Comparison of ENCODE assay signal across 10 mouse cellular contexts in the genomic region with DNA sequence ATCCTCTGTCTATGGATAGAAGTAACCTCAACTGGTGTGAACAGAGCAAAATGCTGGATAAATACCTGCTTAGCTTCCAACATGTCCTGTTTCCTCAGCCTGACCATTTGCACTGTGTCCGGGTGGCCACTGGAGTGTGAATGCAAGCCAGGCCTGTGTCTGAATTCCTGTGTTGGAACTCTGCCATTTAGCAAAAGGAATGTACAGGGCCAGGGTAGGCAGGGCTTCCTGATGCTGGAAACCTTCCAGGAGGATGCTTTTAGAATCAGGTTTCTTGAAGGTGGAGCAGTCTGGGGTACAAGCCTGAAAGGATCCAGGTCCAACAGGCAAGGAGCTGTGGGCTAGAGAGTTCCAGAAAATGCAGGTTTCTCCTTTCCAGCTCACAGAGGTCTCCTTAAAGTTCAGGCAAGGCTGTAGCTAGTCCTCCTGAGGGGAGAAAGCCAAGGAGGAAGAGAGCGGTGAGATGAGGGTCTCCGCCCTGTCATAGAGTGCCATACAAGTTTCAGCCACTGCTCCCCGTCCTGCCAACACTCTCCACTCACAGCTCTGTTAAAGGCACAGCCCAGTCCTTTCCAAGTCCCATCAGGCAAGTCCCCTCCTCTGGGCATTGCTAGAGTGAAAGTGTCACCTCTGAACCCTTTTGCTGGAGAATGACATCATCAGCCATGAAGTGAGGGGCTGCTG. TPM values are rescaled to one million over a fixed set of nuclear protein-coding genes. Genes with fewer than 3 reads are reported as not detected.
DNase-seq lines count a peak whose midpoint lies in the region; ATAC-seq lines count a peak whose summit lies in the region.
"Had no signal": no experiment of that assay in that cellular context is flagged by ENCODE, and none has a peak within 500 bp of the region (broad histone marks: within the 10 kb centered on the region; RNA-seq: fewer than 3 reads in every experiment).

No protein-coding gene starts in this region.

- no peaks in the 10 kb centered on the region for H3K9me3 ChIP-seq in kidney, embryonic 15.5 days (replicated peaks)
- H3K9me3 ChIP-seq: forebrain, embryonic 13.5 days had no signal

- H3K9ac ChIP-seq in kidney, embryonic 15.5 days = no peak overlapping the region
- H3K9ac ChIP-seq: forebrain, embryonic 13.5 days had no signal

- no peaks in the 10 kb centered on the region for H3K27me3 ChIP-seq in kidney, embryonic 15.5 days
- H3K27me3 ChIP-seq: forebrain, embryonic 13.5 days had no signal

- ATAC-seq in cerebellum, adult (ENCODE audit: insufficient number of reproducible peaks, low FRiP score, low TSS enrichment) = peak; percentile 60; the same call in 1 of the 2 replicates
- peak; percentile 81 for ATAC-seq in kidney, embryonic 15.5 days (replicated peaks; ENCODE audit: low FRiP score)
- ATAC-seq in monocyte, adult 5-6 weeks (replicated peaks; ENCODE audit: insufficient number of reproducible peaks, low FRiP score, low TSS enrichment, poor library complexity, severe bottlenecking) = no peak
- ATAC-seq: activated CD4-positive, CD25-positive, alpha-beta regulatory T cell, adult 4 months; forebrain, embryonic 13.5 days had no signal

- WGBS in kidney, embryonic 15.5 days = 56% methylated on average over 4 of the region's 4 CpGs

- H3K36me3 ChIP-seq in kidney, embryonic 15.5 days = no peaks in the 10 kb centered on the region

- DNase-seq in cerebellum, postnatal 4 days (ENCODE audit: low spot score in 2 of 2) = no peak
- DNase-seq in adipocyte (ENCODE audit: low spot score) = peak; percentile 29
- peak; percentile 40 for DNase-seq in heart, adult 8-10 months (ENCODE audit: low spot score)
- no peak for DNase-seq in left cerebral cortex, postnatal 10 days (ENCODE audit: extremely low spot score in 1 of 2, low spot score in 2 of 2)
- DNase-seq in thymus, postnatal 25 days = no peak

- peaks cover 15% of the 10 kb centered on the region for H3K4me1 ChIP-seq in kidney, embryonic 15.5 days

- H3K4me3 ChIP-seq in kidney, embryonic 15.5 days (replicated peaks) = no peak overlapping the region
- H3K4me3 ChIP-seq: forebrain, embryonic 13.5 days had no signal

- intact Hi-C loops in left cerebral cortex, postnatal 10 days (cut with DNase I) = no loop called here

- H3K4me2 ChIP-seq in kidney, embryonic 15.5 days = no peak overlapping the region
- H3K4me2 ChIP-seq: forebrain, embryonic 13.5 days had no signal

- H3K27ac ChIP-seq in kidney, embryonic 15.5 days = peak overlapping the region; percentile 70
- H3K27ac ChIP-seq: forebrain, embryonic 13.5 days had no signal

RNA-seq across cellular contexts. Expression of a gene that starts 10.4 kb away (rescaled TPM):
- 1 to 10 TPM in 1 of 4 experiments, under 1 TPM in 3; 0.69 to 1.5 (median 0.77) TPM for total RNA-seq in heart, adult 8-10 months (2022)
- polyA plus RNA-seq in kidney, embryonic 15.5 days (2015; fragmentation: Nextera tagmentation; extraction: Ambion mirVana) = 1.3 TPM in 2 replicates
- total RNA-seq in monocyte, adult 5-6 weeks (2017) = 1.7 to 14.7 TPM in 2 of 3 replicates, not detected in the other
- under 1 TPM; 0.91 to 0.94 TPM for total RNA-seq in left cerebral cortex, postnatal 10 days (2021)

RNA-seq across cellular contexts. Expression of a gene that starts 20.7 kb away (rescaled TPM):
- total RNA-seq in heart, adult 8-10 months (2022) = 1 to 10 TPM; 7.1 to 9.4 (median 8.0) TPM
- 19.4 and 19.5 TPM in 2 replicates for polyA plus RNA-seq in kidney, embryonic 15.5 days (2015; fragmentation: Nextera tagmentation; extraction: Ambion mirVana)
- 6.2 to 8.5 TPM (median 6.2 TPM) in 3 replicates for total RNA-seq in monocyte, adult 5-6 weeks (2017)
- 10 to 100 TPM in 1 of 2 experiments, 1 to 10 TPM in 1; 9.8 to 11.6 TPM for total RNA-seq in left cerebral cortex, postnatal 10 days (2021)

RNA-seq across cellular contexts. Expression of a gene that starts 22.4 kb away (rescaled TPM):
- under 1 TPM; 0.27 to 0.95 (median 0.67) TPM for total RNA-seq in heart, adult 8-10 months (2022)
- polyA plus RNA-seq in kidney, embryonic 15.5 days (2015; fragmentation: Nextera tagmentation; extraction: Ambion mirVana) = 8.9 and 9.0 TPM in 2 replicates
- 9.4 to 30.7 TPM (median 11.2 TPM) in 3 replicates for total RNA-seq in monocyte, adult 5-6 weeks (2017)
- 100 to 1,000 TPM; 112 to 132 TPM for total RNA-seq in left cerebral cortex, postnatal 10 days (2021)
- polyA plus RNA-seq: activated CD4-positive, CD25-positive, alpha-beta regulatory T cell, adult 4 months had no signal

RNA-seq across cellular contexts. Expression of a gene that starts 43.7 kb away (rescaled TPM):
- total RNA-seq in heart, adult 8-10 months (2022) = 10 to 100 TPM; 69.2 to 77.6 (median 75.9) TPM
- polyA plus RNA-seq in kidney, embryonic 15.5 days (2015; fragmentation: Nextera tagmentation; extraction: Ambion mirVana) = 28.4 and 28.7 TPM in 2 replicates
- 43.1 to 48.6 TPM (median 47.9 TPM) in 3 replicates for total RNA-seq in monocyte, adult 5-6 weeks (2017)
- total RNA-seq in left cerebral cortex, postnatal 10 days (2021) = 10 to 100 TPM; 44.9 to 47.2 TPM

RNA-seq across cellular contexts. Expression of a gene that starts 46.5 kb away (rescaled TPM):
- 10 to 100 TPM; 44.3 to 55.8 (median 47.9) TPM for total RNA-seq in heart, adult 8-10 months (2022)
- polyA plus RNA-seq in kidney, embryonic 15.5 days (2015; fragmentation: Nextera tagmentation; extraction: Ambion mirVana) = 207 and 229 TPM in 2 replicates
- 118 to 202 TPM (median 184 TPM) in 3 replicates for total RNA-seq in monocyte, adult 5-6 weeks (2017)
- total RNA-seq in left cerebral cortex, postnatal 10 days (2021) = 10 to 100 TPM; 95.6 to 98.8 TPM

Comparison
In these comparisons a context has a peak if more than half of its experiments do, and no peak if none do; other contexts are left out.
1. DNase-seq: peak in adipocyte (single experiment) and heart, adult 8-10 months (single experiment); none in cerebellum, postnatal 4 days (0 of 2), left cerebral cortex, postnatal 10 days (0 of 2) and thymus, postnatal 25 days (single experiment).